Mouse (Mus musculus): ENCODE data around the gene Syt6. TPM values are rescaled to one million over a fixed set of nuclear protein-coding genes. Genes with fewer than 3 reads are reported as not detected.

Syt6 gene
- polyA plus RNA-seq, 1 experiment from 2014 or later = 0.62 TPM

- no peaks in the 10 kb centered on the region for H3K9me3 ChIP-seq (ENCODE audit: control insufficient read depth, low read length)
- 59% methylated on average over 3 of the region's 3 CpGs for WGBS
- no peak overlapping the region for H3K4me2 ChIP-seq (ENCODE audit: low read depth, low read length)
- no peak overlapping the region for H3K9ac ChIP-seq (ENCODE audit: low read depth, low read length)
- no peaks in the 10 kb centered on the region for H3K4me1 ChIP-seq (ENCODE audit: control insufficient read depth, insufficient read depth, low read length)
- H3K27me3 ChIP-seq (replicated peaks; ENCODE audit: control insufficient read depth, insufficient read depth, low read length) = peaks cover 4% of the 10 kb centered on the region; the same call in 1 of the 2 replicates
- no peak for ATAC-seq
- H3K27ac ChIP-seq (ENCODE audit: low read length) = no peak overlapping the region
- no peaks in the 10 kb centered on the region for H3K36me3 ChIP-seq (ENCODE audit: control insufficient read depth, insufficient read depth, low read length)
- H3K4me3 ChIP-seq (ENCODE audit: low read length) = no peak overlapping the region
Measured at GRCm38 (mm10) chr3:103567226-103567625, 7.8 kb upstream of the Syt6 start.

- Histone ChIP-seq H3K27ac (ENCODE audit: low read length) (no peak overlapping the region), H3K9me3 (ENCODE audit: control insufficient read depth, low read length) (no peaks in the 10 kb centered on the region), H3K4me2 (ENCODE audit: low read depth, low read length) (no peak overlapping the region), H3K27me3 (replicated peaks; ENCODE audit: control insufficient read depth, insufficient read depth, low read length) (peaks cover 54% of the 10 kb centered on the region), H3K4me3 (ENCODE audit: low read length) (no peak overlapping the region), H3K36me3 (ENCODE audit: control insufficient read depth, insufficient read depth, low read length) (no peaks in the 10 kb centered on the region), H3K4me1 (ENCODE audit: control insufficient read depth, insufficient read depth, low read length) (peaks cover 17% of the 10 kb centered on the region), H3K9ac (ENCODE audit: low read depth, low read length) (no peak overlapping the region)
- no peak for ATAC-seq
- 75% methylated on average over 4 of the region's 4 CpGs for WGBS
Measured at GRCm38 (mm10) chr3:103572526-103572925, 2.5 kb upstream of the Syt6 start.

GRCm38 (mm10) chr3:103573106-103573790, 1.8 kb upstream of the Syt6 start:
- 3% methylated on average over 20 of the region's 20 CpGs for WGBS
- ATAC-seq = no peak
- H3K4me2 ChIP-seq (ENCODE audit: low read depth, low read length) = no peak overlapping the region

GRCm38 (mm10) chr3:103573791-103574166, 1.3 kb upstream of the Syt6 start:
- Histone ChIP-seq H3K4me1 (ENCODE audit: control insufficient read depth, insufficient read depth, low read length) (peaks cover 17% of the 10 kb centered on the region), H3K4me3 (ENCODE audit: low read length) (no peak overlapping the region), H3K27ac (ENCODE audit: low read length) (no peak overlapping the region), H3K4me2 (ENCODE audit: low read depth, low read length) (no peak overlapping the region), H3K36me3 (ENCODE audit: control insufficient read depth, insufficient read depth, low read length) (no peaks in the 10 kb centered on the region), H3K9me3 (ENCODE audit: control insufficient read depth, low read length) (no peaks in the 10 kb centered on the region), H3K27me3 (replicated peaks; ENCODE audit: control insufficient read depth, insufficient read depth, low read length) (peaks cover 56% of the 10 kb centered on the region), H3K9ac (ENCODE audit: low read depth, low read length) (no peak overlapping the region)
- ATAC-seq = peak; percentile 68
- WGBS = 2% methylated on average over 14 of the region's 14 CpGs

More at GRCm38 (mm10) chr3:103573106-103573790, 1.8 kb upstream of the Syt6 start:
- Histone ChIP-seq H3K9ac (ENCODE audit: low read depth, low read length) (no peak overlapping the region), H3K36me3 (ENCODE audit: control insufficient read depth, insufficient read depth, low read length) (no peaks in the 10 kb centered on the region), H3K27me3 (replicated peaks; ENCODE audit: control insufficient read depth, insufficient read depth, low read length) (peaks cover 56% of the 10 kb centered on the region), H3K4me1 (ENCODE audit: control insufficient read depth, insufficient read depth, low read length) (peaks cover 17% of the 10 kb centered on the region), H3K9me3 (ENCODE audit: control insufficient read depth, low read length) (no peaks in the 10 kb centered on the region), H3K27ac (ENCODE audit: low read length) (no peak overlapping the region), H3K4me3 (ENCODE audit: low read length) (no peak overlapping the region)

- H3K4me3 ChIP-seq (ENCODE audit: low read length) = peak overlapping the region; percentile 55; the same call in 1 of the 2 replicates
- H3K4me2 ChIP-seq (ENCODE audit: low read depth, low read length) = no peak overlapping the region
- peaks cover 17% of the 10 kb centered on the region for H3K4me1 ChIP-seq (ENCODE audit: control insufficient read depth, insufficient read depth, low read length)
- ATAC-seq = no peak
- no peak overlapping the region for H3K27ac ChIP-seq (ENCODE audit: low read length)
- H3K36me3 ChIP-seq (ENCODE audit: control insufficient read depth, insufficient read depth, low read length) = no peaks in the 10 kb centered on the region
- no peak overlapping the region for H3K9ac ChIP-seq (ENCODE audit: low read depth, low read length)
- no peaks in the 10 kb centered on the region for H3K9me3 ChIP-seq (ENCODE audit: control insufficient read depth, low read length)
- H3K27me3 ChIP-seq (replicated peaks; ENCODE audit: control insufficient read depth, insufficient read depth, low read length) = peaks cover 56% of the 10 kb centered on the region
- 11% methylated on average over 22 of the region's 22 CpGs for WGBS
Measured at GRCm38 (mm10) chr3:103574566-103575155, 370 bp upstream of the Syt6 start.

GRCm38 (mm10) chr3:103575893-103576641, 1.0 kb downstream of the Syt6 start:
- ATAC-seq = peak; percentile 13; the same call in 1 of the 2 replicates
- Histone ChIP-seq H3K4me1 (ENCODE audit: control insufficient read depth, insufficient read depth, low read length) (peaks cover 17% of the 10 kb centered on the region), H3K4me2 (ENCODE audit: low read depth, low read length) (peak overlapping the region; percentile 91), H3K27me3 (replicated peaks; ENCODE audit: control insufficient read depth, insufficient read depth, low read length) (peaks cover 56% of the 10 kb centered on the region), H3K9me3 (ENCODE audit: control insufficient read depth, low read length) (no peaks in the 10 kb centered on the region), H3K27ac (ENCODE audit: low read length) (no peak overlapping the region), H3K36me3 (ENCODE audit: control insufficient read depth, insufficient read depth, low read length) (no peaks in the 10 kb centered on the region), H3K9ac (ENCODE audit: low read depth, low read length) (peak overlapping the region; percentile 7; the same call in 1 of the 2 replicates), H3K4me3 (ENCODE audit: low read length) (peak overlapping the region; percentile 55)
- under 1% methylated on average over 57 of the region's 69 CpGs for WGBS

GRCm38 (mm10) chr3:103587136-103587535, 12.1 kb downstream of the Syt6 start:
- Histone ChIP-seq H3K36me3 (ENCODE audit: control insufficient read depth, insufficient read depth, low read length) (no peaks in the 10 kb centered on the region), H3K9ac (ENCODE audit: low read depth, low read length) (no peak overlapping the region), H3K9me3 (ENCODE audit: control insufficient read depth, low read length) (no peaks in the 10 kb centered on the region), H3K27me3 (replicated peaks; ENCODE audit: control insufficient read depth, insufficient read depth, low read length) (no peaks in the 10 kb centered on the region), H3K4me3 (ENCODE audit: low read length) (no peak overlapping the region), H3K4me1 (ENCODE audit: control insufficient read depth, insufficient read depth, low read length) (no peaks in the 10 kb centered on the region), H3K4me2 (ENCODE audit: low read depth, low read length) (no peak overlapping the region), H3K27ac (ENCODE audit: low read length) (no peak overlapping the region)
- ATAC-seq = no peak
- 93% methylated on average over 17 of the region's 17 CpGs for WGBS

- Histone ChIP-seq H3K9me3 (ENCODE audit: control insufficient read depth, low read length) (no peaks in the 10 kb centered on the region), H3K36me3 (ENCODE audit: control insufficient read depth, insufficient read depth, low read length) (no peaks in the 10 kb centered on the region), H3K27ac (ENCODE audit: low read length) (no peak overlapping the region), H3K9ac (ENCODE audit: low read depth, low read length) (no peak overlapping the region), H3K4me1 (ENCODE audit: control insufficient read depth, insufficient read depth, low read length) (no peaks in the 10 kb centered on the region), H3K27me3 (replicated peaks; ENCODE audit: control insufficient read depth, insufficient read depth, low read length) (no peaks in the 10 kb centered on the region), H3K4me3 (ENCODE audit: low read length) (no peak overlapping the region), H3K4me2 (ENCODE audit: low read depth, low read length) (no peak overlapping the region)
- WGBS = 85% methylated on average over 5 of the region's 5 CpGs
- no peak for ATAC-seq
Measured at GRCm38 (mm10) chr3:103587672-103588071, 12.6 kb downstream of the Syt6 start.

GRCm38 (mm10) chr3:103589636-103590035, 14.6 kb downstream of the Syt6 start:
- ATAC-seq = no peak
- WGBS = 53% methylated on average over 5 of the region's 5 CpGs
- Histone ChIP-seq H3K4me1 (ENCODE audit: control insufficient read depth, insufficient read depth, low read length) (no peaks in the 10 kb centered on the region), H3K36me3 (ENCODE audit: control insufficient read depth, insufficient read depth, low read length) (no peaks in the 10 kb centered on the region), H3K27me3 (replicated peaks; ENCODE audit: control insufficient read depth, insufficient read depth, low read length) (no peaks in the 10 kb centered on the region), H3K4me3 (ENCODE audit: low read length) (no peak overlapping the region), H3K9me3 (ENCODE audit: control insufficient read depth, low read length) (no peaks in the 10 kb centered on the region), H3K9ac (ENCODE audit: low read depth, low read length) (no peak overlapping the region), H3K4me2 (ENCODE audit: low read depth, low read length) (no peak overlapping the region), H3K27ac (ENCODE audit: low read length) (no peak overlapping the region)
